Mouse (Mus musculus) heart, embryonic 10.5 days (tissue): ENCODE data around the gene Rfesd. TPM values are rescaled to one million over a fixed set of nuclear protein-coding genes. Genes with fewer than 3 reads are reported as not detected.

ENCODE experiments used
- DNase-seq: peaks from one replicate; pipeline ENCODE4 v3.0.0-alpha.2; 2017; ENCODE audit warnings: low spot score
- H3K27ac ChIP-seq: fragments of 300-500 bp; sonication (generic); 2 replicates; pipeline ENCODE4 v1.5.1; 2016; ENCODE audit warnings: mild to moderate bottlenecking
- H3K27me3 ChIP-seq: fragments of 300-500 bp; sonication (generic); 2 replicates; pipeline ENCODE4 v1.6.1; 2016; ENCODE audit warnings: mild to moderate bottlenecking; ENCODE audit not compliant: poor library complexity, insufficient read depth, severe bottlenecking
- H3K36me3 ChIP-seq: fragments of 300-500 bp; sonication (generic); 2 replicates; pipeline ENCODE4 v1.6.1; 2016; ENCODE audit warnings: mild to moderate bottlenecking, moderate library complexity
- H3K4me1 ChIP-seq: fragments of 300-500 bp; sonication (generic); 2 replicates; pipeline ENCODE4 v1.6.1; 2016; ENCODE audit warnings: mild to moderate bottlenecking
- H3K4me3 ChIP-seq: fragments of 300-500 bp; sonication (generic); 2 replicates; pipeline ENCODE4 v1.5.1; 2016; ENCODE audit warnings: mild to moderate bottlenecking, moderate library complexity
- H3K9me3 ChIP-seq: fragments of 300-500 bp; sonication (generic); 2 replicates; pipeline ENCODE4 v1.6.1; 2016; ENCODE audit warnings: mild to moderate bottlenecking, moderate library complexity
- polyA plus RNA-seq: library from polyadenylated mRNA; unstranded; fragments of >200 nt; fragmentation: Nextera tagmentation; extraction: Ambion mirVana; gene quantifications from 2 replicates; pipeline ENCODE4 v1.2.1, GENCODE M21; 2016

Rfesd gene
- polyA plus RNA-seq, 1 experiment from 2014 or later: 37.0 TPM

DNA sequence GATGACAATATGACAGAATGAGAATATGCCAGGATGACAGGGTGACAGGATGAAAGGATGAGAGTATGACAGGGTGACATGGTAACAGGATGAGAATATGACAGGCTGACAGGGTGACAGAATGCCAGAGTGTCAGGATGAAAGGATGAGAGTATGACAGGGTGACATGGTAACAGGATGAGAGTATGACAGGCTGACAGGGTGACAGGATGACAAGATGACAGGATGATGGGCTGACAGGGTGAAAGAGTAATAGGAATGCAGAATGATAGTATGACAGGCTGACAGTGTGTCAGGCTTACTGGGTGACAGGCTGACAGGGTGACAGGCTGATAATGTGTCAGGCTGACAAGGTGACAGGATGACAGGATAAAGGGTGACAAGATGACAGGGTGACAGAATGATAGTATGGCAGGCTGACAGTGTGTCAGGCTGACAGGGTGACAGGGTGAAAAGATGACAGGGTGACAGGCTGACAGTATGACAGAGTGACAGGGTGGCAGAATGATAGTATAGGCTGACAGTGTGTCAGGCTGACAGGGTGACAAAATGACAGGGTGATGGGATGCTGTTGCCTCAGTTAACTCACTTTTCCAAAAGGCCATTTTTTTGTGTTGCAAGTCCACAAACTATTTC, 63.0 kb downstream of the Rfesd start:
- DNase-seq: no peak
- Histone ChIP-seq H3K9me3 (no peaks in the 10 kb centered on the region), H3K4me3 (no peak overlapping the region), H3K4me1 (no peaks in the 10 kb centered on the region), H3K27me3 (no peaks in the 10 kb centered on the region), H3K27ac (no peak overlapping the region), H3K36me3 (no peaks in the 10 kb centered on the region)

Other genes with a start within 250 kb of the Rfesd start
- gene Glrx, start 178.9 kb downstream of the Rfesd start, polyA plus RNA-seq: 50.6 and 74.5 TPM in 2 replicates
- gene Rhobtb3, start 74.8 kb downstream of the Rfesd start, polyA plus RNA-seq: 21.7 and 27.4 TPM in 2 replicates
- gene Spata9, start 51.6 kb downstream of the Rfesd start, polyA plus RNA-seq: 0.28 and 0.34 TPM in 2 replicates
- 0.72 and 0.80 TPM in 2 replicates for gene Gpr150, start 38.3 kb upstream of the Rfesd start, polyA plus RNA-seq
- gene Arsk, start 79.9 kb upstream of the Rfesd start, polyA plus RNA-seq: 2.7 and 3.8 TPM in 2 replicates
- 10.8 and 11.0 TPM in 2 replicates for gene Ttc37, start 80.0 kb upstream of the Rfesd start, polyA plus RNA-seq